Mouse (Mus musculus) liver, embryonic 14.5 days (tissue): ENCODE results near the gene Cyp4a12b. TPM values are rescaled to one million over a fixed set of nuclear protein-coding genes. Genes with fewer than 3 reads are reported as not detected.
"Not testable (repeated sequence)": the region's sequence is repeated elsewhere in the genome, so short reads cannot be mapped to it uniquely, and the experiment has no call there.

ENCODE experiments used
- ATAC-seq: fragments of 200-750 bp; cut with Nextera tagmentation; 2 replicates; pipeline ENCODE4 v1.8.0; 2017; ENCODE audit warnings: moderate number of reproducible peaks, mild to moderate bottlenecking, moderate library complexity; ENCODE audit not compliant: insufficient read depth
- DNase-seq, 3 experiments: peaks; one replicate each; pipeline ENCODE4 v3.0.0-alpha.2; 2012 to 2013; ENCODE audit warnings: low read depth in 3 of 3, low spot score in 3 of 3
- H3K27ac ChIP-seq: fragments of 300-500 bp; sonication (generic); 2 replicates; pipeline ENCODE4 v1.5.1; 2014; ENCODE audit warnings: moderate library complexity, mild to moderate bottlenecking, control low read depth, inconsistent platforms
- H3K27me3 ChIP-seq: fragments of 300-500 bp; sonication (generic); 2 replicates; pipeline ENCODE4 v1.6.1; 2014; ENCODE audit warnings: mild to moderate bottlenecking, low read length, moderate library complexity; ENCODE audit not compliant: control insufficient read depth, insufficient read depth
- H3K36me3 ChIP-seq: fragments of 300-500 bp; sonication (generic); replicated peaks from 2 replicates; pipeline ENCODE4 v1.6.1; 2014; ENCODE audit warnings: low read depth; ENCODE audit not compliant: control insufficient read depth, insufficient read depth
- H3K4me1 ChIP-seq, 2 experiments: fragments of 200-500 bp in 1 of 2; fragments of 300-500 bp in 1 of 2; sonication (generic) in 1 of 2; replicated peaks; 2 replicates each; pipeline ENCODE4 v1.6.1; 2012 to 2014; ENCODE audit warnings: antibody characterized with exemption in 1 of 2, inconsistent platforms in 1 of 2, low read length in 1 of 2; ENCODE audit not compliant: control insufficient read depth in 2 of 2, insufficient read depth in 2 of 2
- H3K4me2 ChIP-seq: fragments of 300-500 bp; sonication (generic); 2 replicates; pipeline ENCODE4 v1.6.1; 2014; ENCODE audit warnings: low read depth, mild to moderate bottlenecking, control low read depth, moderate library complexity
- H3K4me3 ChIP-seq, 2 experiments: fragments of 200-500 bp in 1 of 2; fragments of 300-500 bp in 1 of 2; sonication (generic) in 1 of 2; 2 replicates each; pipeline ENCODE4 v1.5.1; 2012 to 2014; ENCODE audit warnings: low read depth in 2 of 2, low read length in 2 of 2, mild to moderate bottlenecking in 2 of 2, control low read depth in 1 of 2, inconsistent platforms in 1 of 2, moderate library complexity in 1 of 2; ENCODE audit not compliant: insufficient read depth in 1 of 2
- H3K9ac ChIP-seq: fragments of 300-500 bp; sonication (generic); replicated peaks from 2 replicates; pipeline ENCODE4 v1.6.1; 2014; ENCODE audit warnings: mild to moderate bottlenecking, control low read depth, moderate library complexity
- H3K9me3 ChIP-seq: fragments of 300-500 bp; sonication (generic); 2 replicates; pipeline ENCODE4 v1.6.1; 2016; ENCODE audit warnings: low read length, mixed read lengths; ENCODE audit not compliant: control insufficient read depth
- CTCF ChIP-seq: IDR thresholded peaks from 2 replicates; pipeline ENCODE4 v1.5.1; 2016; ENCODE audit warnings: antibody characterized with exemption, low read depth, control low read depth
- EP300 ChIP-seq: IDR thresholded peaks from 2 replicates; pipeline ENCODE4 v1.6.1; 2016; ENCODE audit warnings: antibody characterized with exemption, low read depth
- WGBS: fragments of 180-500 bp; shearing (Covaris S2); extraction: QIAGEN DNeasy Blood & Tissue Kit; methylation state at CpG from one replicate; pipeline ENCODE4 v1.1.7; 2014; ENCODE audit not compliant: insufficient replicate concordance; 5-methylcytosine and 5-hydroxymethylcytosine counted together
- polyA plus RNA-seq, 2 experiments: library from polyadenylated mRNA; depleted of rRNA in 1 of 2; stranded (reverse) in 1 of 2; unstranded in 1 of 2; fragments of >200 nt; fragmentation: Nextera tagmentation in 1 of 2; extraction: Ambion mirVana in 1 of 2; gene quantifications; 2 replicates each; pipeline versions ENCODE4 v1.2.1 to v1.2.3; 2012 to 2014

The Cyp4a12b gene
- polyA plus RNA-seq, 2 experiments, result not detected

DNA sequence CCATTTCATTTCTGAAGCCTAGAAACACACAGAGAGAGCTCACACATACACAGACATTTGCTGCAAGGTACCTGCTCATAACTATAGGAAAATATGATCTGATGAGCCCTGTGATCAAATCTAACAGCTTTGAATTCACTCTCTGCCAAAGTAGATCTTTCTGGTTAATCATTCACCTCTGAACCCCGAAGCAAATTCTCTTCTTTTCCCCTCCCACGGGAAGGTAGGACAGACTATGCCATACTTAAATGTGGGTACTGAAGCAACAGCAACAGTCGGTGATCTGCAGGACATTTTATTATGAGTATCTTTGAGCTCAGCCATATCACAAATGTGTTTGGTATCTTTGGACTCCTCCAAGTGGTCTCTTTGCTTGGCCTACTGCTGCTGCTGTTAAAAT, 40.9 kb downstream of the Cyp4a12b start, which contains the start of gene Cyp4a30b:
Gene Cyp4a30b, plus strand, starts transcription at position 301 of the 400 bp plus-strand sequence.
- H3K9me3 ChIP-seq, result no peaks in the 10 kb centered on the region
- H3K36me3 ChIP-seq, result no peaks in the 10 kb centered on the region
- no peak for DNase-seq
- no peaks in the 10 kb centered on the region for H3K27me3 ChIP-seq
- no peak within 1 kb of the TSS for H3K4me2 ChIP-seq
- 42% methylated on average over 3 of the region's 3 CpGs for WGBS
- H3K9ac ChIP-seq, result no peak within 1 kb of the TSS
- no peak within 1 kb of the TSS for H3K27ac ChIP-seq
- no peak for TF ChIP-seq CTCF
- no peak for TF ChIP-seq EP300
- no peak for ATAC-seq
- no peaks in the 10 kb centered on the region for H3K4me1 ChIP-seq
- no peak within 1 kb of the TSS for H3K4me3 ChIP-seq

DNA sequence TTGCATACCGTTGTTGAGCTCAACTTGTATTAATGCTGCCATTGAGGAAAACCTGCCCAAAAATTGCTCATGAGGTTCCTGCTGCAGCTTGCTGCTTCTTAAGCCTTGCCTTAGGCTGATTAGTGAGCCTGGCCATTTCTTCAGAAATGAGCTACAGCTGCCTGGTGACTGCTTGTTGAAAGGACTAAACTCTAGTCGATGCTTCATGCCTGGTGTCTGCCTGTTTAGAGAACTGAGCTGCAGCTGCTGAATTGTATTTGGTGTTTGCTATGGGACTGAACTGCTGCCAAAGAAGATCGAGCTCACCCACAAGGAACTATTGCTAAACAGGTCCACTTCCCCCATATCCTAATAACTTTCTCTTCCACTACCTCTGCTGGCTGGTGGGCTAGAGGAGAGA, 62.2 kb downstream of the Cyp4a12b start:
- not testable (repeated sequence) for H3K27ac ChIP-seq, ATAC-seq, H3K9ac ChIP-seq, H3K4me1 ChIP-seq, H3K4me3 ChIP-seq, H3K4me2 ChIP-seq, H3K27me3 ChIP-seq, H3K36me3 ChIP-seq, H3K9me3 ChIP-seq, DNase-seq
- 50% methylated on average over 3 of the region's 3 CpGs for WGBS

GRCm38 (mm10) chr4:115476051-115476450, 64.6 kb downstream of the Cyp4a12b start:
- not testable (repeated sequence) for H3K36me3 ChIP-seq, DNase-seq, H3K27ac ChIP-seq, H3K27me3 ChIP-seq, H3K9me3 ChIP-seq, H3K4me1 ChIP-seq, H3K4me3 ChIP-seq, H3K9ac ChIP-seq, ATAC-seq, H3K4me2 ChIP-seq

- no peak overlapping the region for H3K9ac ChIP-seq
- ATAC-seq, result no peak
Measured at GRCm38 (mm10) chr4:115481006-115481652, 69.7 kb downstream of the Cyp4a12b start.

More at GRCm38 (mm10) chr4:115481006-115481652, 69.7 kb downstream of the Cyp4a12b start:
- Histone ChIP-seq H3K4me2 (no peak overlapping the region), H3K27ac (no peak overlapping the region), H3K4me1 (no peaks in the 10 kb centered on the region), H3K27me3 (no peaks in the 10 kb centered on the region), H3K4me3 (no peak overlapping the region), H3K9me3 (no peaks in the 10 kb centered on the region), H3K36me3 (no peaks in the 10 kb centered on the region)
- TF ChIP-seq CTCF (no peak), EP300 (no peak)
- 40% methylated on average over 6 of the region's 6 CpGs for WGBS
- DNase-seq, result no peak

Other genes starting within 250 kb of the Cyp4a12b start
- not detected in 2 replicates for gene Cyp4a29, start 169.5 kb upstream of the Cyp4a12b start, polyA plus RNA-seq (2012; rRNA removed)
- gene Cyp4a29, start 169.5 kb upstream of the Cyp4a12b start, polyA plus RNA-seq (2014; fragmentation: Nextera tagmentation; extraction: Ambion mirVana), result not detected in 2 replicates
- gene Cyp4a12a, start 112.6 kb upstream of the Cyp4a12b start, polyA plus RNA-seq (2012; rRNA removed), result 0.01 TPM in 1 of 2 replicates, not detected in the other
- gene Cyp4a12a, start 112.6 kb upstream of the Cyp4a12b start, polyA plus RNA-seq (2014; fragmentation: Nextera tagmentation; extraction: Ambion mirVana), result 0.05 TPM in 1 of 2 replicates, not detected in the other
- gene Cyp4a30b, start 41.0 kb downstream of the Cyp4a12b start, polyA plus RNA-seq (2012; rRNA removed), result not detected in 2 replicates
- gene Cyp4a30b, start 41.0 kb downstream of the Cyp4a12b start, polyA plus RNA-seq (2014; fragmentation: Nextera tagmentation; extraction: Ambion mirVana), result not detected in 2 replicates
- gene Cyp4a14, start 84.5 kb downstream of the Cyp4a12b start, polyA plus RNA-seq (2012; rRNA removed), result 0.04 TPM in 1 of 2 replicates, not detected in the other
- not detected in 2 replicates for gene Cyp4a14, start 84.5 kb downstream of the Cyp4a12b start, polyA plus RNA-seq (2014; fragmentation: Nextera tagmentation; extraction: Ambion mirVana)
- gene Cyp4a10, start 106.6 kb downstream of the Cyp4a12b start, polyA plus RNA-seq (2012; rRNA removed), result 0.04 TPM in 1 of 2 replicates, not detected in the other
- not detected in 2 replicates for gene Cyp4a10, start 106.6 kb downstream of the Cyp4a12b start, polyA plus RNA-seq (2014; fragmentation: Nextera tagmentation; extraction: Ambion mirVana)
- gene Cyp4a31, start 152.0 kb downstream of the Cyp4a12b start, polyA plus RNA-seq (2012; rRNA removed), result 0.06 and 0.34 TPM in 2 replicates
- 0.04 and 0.16 TPM in 2 replicates for gene Cyp4a31, start 152.0 kb downstream of the Cyp4a12b start, polyA plus RNA-seq (2014; fragmentation: Nextera tagmentation; extraction: Ambion mirVana)
- not detected in 2 replicates for gene Cyp4a32, start 189.3 kb downstream of the Cyp4a12b start, polyA plus RNA-seq (2012; rRNA removed)
- not detected in 2 replicates for gene Cyp4a32, start 189.3 kb downstream of the Cyp4a12b start, polyA plus RNA-seq (2014; fragmentation: Nextera tagmentation; extraction: Ambion mirVana)
- 1.1 TPM in 2 replicates for gene Cyp4b1, start 236.1 kb downstream of the Cyp4a12b start, polyA plus RNA-seq (2012; rRNA removed)
- 1.6 and 2.2 TPM in 2 replicates for gene Cyp4b1, start 236.1 kb downstream of the Cyp4a12b start, polyA plus RNA-seq (2014; fragmentation: Nextera tagmentation; extraction: Ambion mirVana)